Mouse (Mus musculus) CH12F3 (cell line): ENCODE results near the gene Cd247.

Experiments
- in situ Hi-C: fragments of 300-500 bp; cut with MboI; formaldehyde crosslinking; loops from 2 replicates; pipeline ENCODE4 v1.14.3; 2020; ENCODE audit warnings: low sequenced_read_pairs

The Cd247 gene

GRCm38 (mm10) chr1:165882146-165882900 lies 93.8 kb downstream of the Cd247 start:
- in situ Hi-C loops = no loop called here

- in situ Hi-C loops = no loop called here
Observed at GRCm38 (mm10) chr1:165891686-165892085, 103.2 kb downstream of the Cd247 start.

GRCm38 (mm10) chr1:165903596-165903995 lies 115.1 kb downstream of the Cd247 start:
- in situ Hi-C loops = no loop called here

GRCm38 (mm10) chr1:165908153-165908552 lies 119.7 kb downstream of the Cd247 start:
- in situ Hi-C loops = no loop called here

GRCm38 (mm10) chr1:165908806-165909205 lies 120.3 kb downstream of the Cd247 start:
- in situ Hi-C loops = no loop called here

- in situ Hi-C loops = no loop called here
Observed at GRCm38 (mm10) chr1:165909471-165909870, 121.0 kb downstream of the Cd247 start.

- in situ Hi-C loops = no loop called here
Observed at GRCm38 (mm10) chr1:165913720-165914415, 125.4 kb downstream of the Cd247 start.

GRCm38 (mm10) chr1:165914416-165914801 lies 125.9 kb downstream of the Cd247 start:
- in situ Hi-C loops = no loop called here

GRCm38 (mm10) chr1:165921026-165921425 lies 132.5 kb downstream of the Cd247 start:
- in situ Hi-C loops = no loop called here

- in situ Hi-C loops = no loop called here
Observed at GRCm38 (mm10) chr1:165922488-165922887, 134.0 kb downstream of the Cd247 start.

GRCm38 (mm10) chr1:165925207-165925606 lies 136.7 kb downstream of the Cd247 start:
- in situ Hi-C loops = no loop called here
